Mouse (Mus musculus) right cerebral cortex, postnatal 25 days (tissue): ENCODE results near the gene Anxa7.
A peak's percentile ranks its signal among the peaks of the same experiment; 100 is the strongest.

Experiments used
- DNase-seq: peaks from one replicate; pipeline ENCODE4 v3.0.0; 2022

Anxa7 gene

DNA sequence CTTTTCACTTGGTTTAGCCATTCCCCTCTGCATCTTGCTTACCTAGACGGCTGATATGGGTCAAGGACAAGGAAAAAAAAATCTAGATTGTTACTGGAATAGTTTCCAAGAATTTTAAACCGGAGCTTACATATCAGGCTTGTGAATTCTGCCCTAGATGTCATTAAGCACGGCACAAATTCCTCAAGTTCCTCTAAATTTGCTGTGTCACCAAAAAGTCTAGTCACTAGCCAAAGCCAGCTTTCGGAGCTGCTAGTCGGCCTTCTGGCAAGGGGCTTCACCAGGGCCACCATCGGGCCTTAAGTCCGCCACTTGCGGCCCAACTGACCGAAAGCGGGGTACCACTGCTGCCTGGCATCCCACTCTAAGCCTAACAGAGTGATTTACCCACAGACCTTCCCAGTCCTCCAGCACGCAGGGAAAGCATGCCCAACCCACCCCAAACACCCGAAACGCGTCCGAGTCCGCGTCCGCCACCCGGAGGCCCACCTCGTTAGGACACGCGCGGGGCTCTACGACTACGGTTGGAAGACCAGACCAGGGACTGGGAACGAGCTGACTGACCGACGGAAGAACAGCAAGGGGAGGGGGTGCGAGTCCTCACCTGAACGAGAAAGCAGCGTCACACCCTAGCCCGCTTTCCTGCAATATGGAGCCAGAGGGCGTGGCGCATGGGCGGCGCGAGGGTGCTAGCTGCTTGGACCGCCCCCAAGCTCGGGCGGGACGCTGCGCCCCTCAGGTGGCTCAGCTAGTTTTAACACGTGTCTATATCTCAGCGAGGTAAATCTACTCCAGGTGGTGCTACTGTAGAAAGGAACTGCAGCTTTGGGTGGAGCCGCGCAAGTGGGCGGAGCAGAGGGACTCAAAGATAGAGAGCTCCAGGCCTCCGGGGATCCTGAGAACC lies at the start of gene Anxa7:
TSS of gene Anxa7 (minus strand) at position 843 of the 904 bp plus-strand sequence.
- DNase-seq = peak; percentile 84

DNA sequence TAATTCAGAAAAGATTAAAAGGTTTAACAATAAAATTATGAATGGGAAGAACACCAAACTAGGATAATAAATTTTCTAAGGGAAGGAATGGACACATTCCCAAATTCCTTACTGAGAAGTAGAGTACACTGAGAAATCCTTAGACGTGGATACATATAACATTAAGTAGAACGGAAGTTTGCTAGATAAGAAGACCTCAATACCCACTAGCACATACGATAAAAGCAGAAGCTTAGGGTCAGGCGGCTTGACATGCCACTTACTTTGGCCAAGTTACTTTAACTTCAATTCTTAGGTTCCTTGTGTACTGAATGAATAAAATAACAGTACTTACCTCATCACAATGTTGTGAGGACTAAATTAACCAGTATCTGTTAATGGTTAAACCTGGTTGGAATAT lies 49.7 kb upstream of the Anxa7 start:
- DNase-seq = no peak

DNA sequence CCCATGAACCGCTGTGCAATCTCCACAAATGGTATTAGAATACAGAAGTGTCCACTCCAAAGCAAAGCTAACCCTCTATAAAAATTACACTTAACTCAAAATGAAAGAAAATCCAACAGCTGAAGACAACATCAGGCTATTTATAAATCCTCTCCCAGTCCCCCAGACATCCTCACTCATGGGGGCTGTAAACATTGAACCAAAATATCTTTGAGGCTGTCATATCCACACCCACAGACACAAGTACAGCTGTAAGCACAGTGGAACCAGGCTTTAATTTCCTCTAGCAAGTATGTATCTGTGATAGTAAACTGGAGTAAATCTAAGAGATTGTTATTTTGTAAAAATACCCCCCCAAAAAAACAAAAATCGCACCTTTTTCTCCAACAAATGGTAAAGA lies 40.2 kb upstream of the Anxa7 start:
- no peak for DNase-seq

DNA sequence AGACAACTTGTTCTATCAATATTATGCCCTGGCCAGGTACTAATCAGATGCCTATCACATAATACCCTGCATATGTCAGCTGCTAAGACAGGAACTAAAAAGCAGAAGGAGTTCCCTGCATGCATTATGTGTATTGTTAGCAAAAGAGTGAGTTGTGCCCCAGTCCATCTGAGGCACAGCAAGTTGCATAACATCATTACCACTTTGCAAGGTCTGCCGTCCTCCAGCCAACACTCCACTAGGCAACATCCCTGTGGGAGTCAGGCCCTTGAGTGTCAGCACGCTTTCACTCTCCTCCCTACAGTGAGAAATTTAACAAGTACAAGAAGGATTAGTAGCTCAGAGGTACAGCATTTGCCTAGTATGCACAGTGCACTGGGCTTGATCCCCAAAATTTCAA lies 28.5 kb upstream of the Anxa7 start:
- no peak for DNase-seq

DNA sequence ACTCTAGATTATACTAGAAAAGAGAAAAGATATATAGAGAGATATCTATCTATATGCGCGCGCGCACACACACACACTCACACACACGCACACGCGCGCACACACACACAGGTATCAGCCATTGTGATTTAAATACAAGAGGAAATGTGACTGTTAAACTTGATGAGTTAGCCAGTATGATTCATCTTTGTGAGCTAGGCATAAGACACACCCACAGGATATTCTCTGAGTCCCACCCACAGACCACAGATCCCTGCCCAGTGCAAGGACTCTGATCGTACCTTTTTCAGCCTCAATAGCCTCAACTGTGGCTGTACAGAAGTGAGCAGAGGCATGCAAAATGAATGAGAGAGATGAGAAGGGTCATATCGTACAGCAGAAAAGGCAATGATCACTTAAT lies 23.0 kb upstream of the Anxa7 start:
- no peak for DNase-seq

DNA sequence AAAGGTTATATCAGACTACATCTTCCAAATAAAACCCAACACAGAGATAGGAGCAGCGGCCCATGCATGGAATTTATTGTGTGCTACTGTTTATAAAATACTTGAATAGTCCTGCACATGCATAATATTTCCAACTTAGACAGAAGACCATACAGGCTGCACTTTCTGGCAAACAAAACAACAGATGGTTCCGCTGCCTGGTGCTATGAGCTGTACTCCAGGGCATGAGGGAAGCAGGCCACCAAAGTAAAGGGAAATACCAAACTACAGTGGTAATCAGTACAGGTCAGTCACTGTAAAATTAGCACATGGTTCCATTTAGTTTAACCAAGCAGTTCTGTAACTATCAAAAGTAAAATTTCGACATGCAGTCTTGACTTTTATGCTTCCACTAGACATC lies 20.0 kb upstream of the Anxa7 start:
- DNase-seq = no peak

DNA sequence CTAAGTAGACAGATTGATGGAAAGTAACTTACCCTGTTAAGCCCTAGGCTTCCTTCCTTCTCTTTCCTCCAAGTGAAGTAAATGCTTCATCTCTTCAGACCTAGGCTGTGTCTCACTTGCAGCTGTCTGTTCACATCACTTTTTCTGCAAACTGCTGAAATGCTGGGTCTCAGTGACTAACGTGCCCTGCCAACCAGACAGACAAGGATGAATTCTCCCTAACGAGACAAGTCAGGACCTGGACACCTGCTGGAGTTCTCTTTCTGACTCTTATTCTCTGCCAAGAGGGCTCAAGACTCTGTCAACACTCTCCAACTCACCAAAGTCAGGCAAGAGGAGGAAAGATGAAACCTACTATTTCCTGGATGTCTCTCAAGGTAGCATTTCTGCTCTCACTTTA lies 16.7 kb upstream of the Anxa7 start, which contains the start of gene Mss51:
TSS of gene Mss51 (minus strand) at position 299 of the 400 bp plus-strand sequence.
- no peak for DNase-seq

DNA sequence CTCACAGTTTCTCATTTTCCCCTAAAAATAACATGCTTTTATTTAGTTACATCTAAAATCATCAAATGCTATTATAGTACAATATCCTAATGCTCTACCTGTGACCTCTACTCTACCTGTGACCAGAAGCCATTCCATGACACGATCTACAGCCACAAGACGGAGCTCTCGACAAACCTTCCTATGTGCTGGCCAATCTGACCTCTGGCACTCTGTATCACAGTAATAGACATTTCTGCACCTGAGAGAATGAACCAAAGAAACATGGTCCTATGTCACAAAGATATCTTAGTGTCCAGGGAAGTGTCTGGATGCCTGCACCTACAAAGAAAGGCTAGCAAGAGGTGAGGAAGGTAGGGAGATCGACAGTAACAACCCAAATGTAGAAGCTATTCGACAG lies 6.1 kb upstream of the Anxa7 start:
- DNase-seq = no peak

DNA sequence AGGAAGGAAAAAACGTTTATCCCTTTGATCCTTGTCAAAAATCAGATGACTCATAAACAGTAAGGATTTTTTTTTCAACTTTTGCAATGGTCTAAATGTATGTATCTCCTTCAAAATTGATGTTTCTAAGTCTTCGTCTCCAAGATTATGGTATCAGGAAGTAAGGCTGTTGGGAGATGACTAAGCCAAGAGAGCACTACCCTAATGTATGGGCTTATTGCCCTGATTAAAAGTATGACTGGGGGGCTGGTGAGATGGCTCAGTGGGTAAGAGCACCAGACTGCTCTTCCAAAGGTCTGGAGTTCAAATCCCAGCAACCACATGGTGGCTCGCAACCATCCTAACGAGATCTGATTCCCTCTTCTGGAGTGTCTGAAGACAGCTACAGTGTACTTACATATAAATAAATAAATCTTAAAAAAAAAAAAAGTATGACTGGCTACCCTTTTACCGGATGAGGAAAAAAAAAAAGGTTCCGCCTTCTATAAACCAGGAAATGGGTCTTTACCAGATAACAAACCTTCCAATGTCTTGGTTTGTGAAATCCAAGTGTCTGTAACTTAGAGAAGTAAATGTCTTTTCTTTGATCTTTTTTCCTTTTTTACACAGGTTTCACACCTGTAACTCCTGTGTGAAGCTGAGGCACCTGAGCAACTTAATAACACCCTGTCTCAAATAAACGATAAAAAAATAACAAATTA lies 2.3 kb upstream of the Anxa7 start:
- no peak for DNase-seq

DNA sequence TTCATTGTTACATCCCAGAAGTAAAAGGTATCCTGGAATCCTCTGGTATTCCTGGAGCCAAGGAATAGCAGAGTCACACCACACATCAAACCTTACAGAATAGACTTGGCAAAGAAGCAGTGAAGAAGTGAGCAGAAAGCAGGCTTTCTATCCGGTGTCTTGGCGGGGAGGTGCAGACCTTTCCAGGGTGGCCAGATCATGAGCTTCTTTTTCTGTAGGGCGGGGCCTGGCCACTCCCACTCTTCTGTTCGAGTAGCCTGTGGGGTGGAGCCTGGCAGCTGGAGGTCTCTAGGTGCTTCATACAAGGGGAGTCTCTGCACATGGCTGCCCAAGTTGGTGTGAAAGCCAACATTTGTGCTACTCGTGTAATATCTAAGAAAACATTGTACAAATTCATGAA lies 1.3 kb upstream of the Anxa7 start:
- DNase-seq = no peak

DNA sequence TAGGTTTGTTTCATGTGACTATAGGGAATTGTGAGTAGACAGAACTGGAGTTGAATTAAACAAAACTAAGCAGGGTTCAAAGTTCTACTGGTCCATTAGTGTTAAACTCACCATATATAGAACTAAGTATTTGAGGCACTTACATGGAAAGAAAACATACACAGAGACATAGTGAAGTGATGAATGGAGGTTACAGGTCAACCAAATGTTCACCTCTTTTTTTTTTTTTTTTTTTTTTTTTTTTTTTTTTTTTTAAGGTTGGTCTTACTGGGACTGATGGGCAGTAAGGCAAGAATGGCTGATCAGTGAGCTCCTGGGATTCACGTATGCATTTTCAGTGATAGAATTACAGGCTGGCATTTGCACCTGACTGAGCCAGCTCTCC lies 254 bp upstream of the Anxa7 start:
- DNase-seq = no peak

DNA sequence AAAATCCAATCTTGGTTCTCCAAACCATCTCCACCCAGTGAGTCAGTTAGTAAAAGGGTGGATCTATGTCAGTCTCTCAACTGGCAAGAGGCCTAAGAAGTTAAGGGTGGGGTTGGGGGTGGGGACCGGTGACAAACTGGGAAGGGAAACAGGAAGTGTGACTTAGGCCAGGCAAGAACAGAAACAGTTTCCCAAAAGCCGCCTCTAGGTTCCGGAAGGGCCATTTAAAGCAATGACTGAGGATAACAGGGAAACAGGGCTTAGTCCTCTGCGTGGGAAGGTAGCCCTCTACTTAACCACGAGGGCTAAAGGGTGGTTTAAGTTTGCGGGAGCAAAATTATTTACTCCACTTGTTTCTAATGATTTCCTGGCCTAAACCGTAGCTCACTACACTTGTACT lies 1.1 kb downstream of the Anxa7 start:
- no peak for DNase-seq

DNA sequence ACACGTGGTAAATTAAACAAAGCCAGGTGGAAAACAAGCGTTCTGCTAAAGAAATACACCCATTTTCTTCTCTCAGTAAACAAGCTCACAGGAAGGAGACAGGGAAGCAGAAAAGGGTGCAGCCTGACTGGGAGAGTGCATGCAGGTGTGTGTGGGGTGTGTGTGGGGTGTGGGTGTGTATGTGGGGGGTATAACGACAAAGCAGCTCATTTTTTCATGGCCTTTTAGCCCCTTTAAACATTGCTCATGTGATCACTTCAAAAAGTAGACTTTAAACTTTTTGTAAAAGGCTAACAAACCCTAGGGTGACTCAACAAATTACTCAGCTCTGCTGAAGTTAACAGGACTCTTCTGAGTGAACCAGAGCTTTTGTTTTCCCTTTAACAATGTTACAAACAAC lies 1.5 kb downstream of the Anxa7 start:
- DNase-seq = no peak

DNA sequence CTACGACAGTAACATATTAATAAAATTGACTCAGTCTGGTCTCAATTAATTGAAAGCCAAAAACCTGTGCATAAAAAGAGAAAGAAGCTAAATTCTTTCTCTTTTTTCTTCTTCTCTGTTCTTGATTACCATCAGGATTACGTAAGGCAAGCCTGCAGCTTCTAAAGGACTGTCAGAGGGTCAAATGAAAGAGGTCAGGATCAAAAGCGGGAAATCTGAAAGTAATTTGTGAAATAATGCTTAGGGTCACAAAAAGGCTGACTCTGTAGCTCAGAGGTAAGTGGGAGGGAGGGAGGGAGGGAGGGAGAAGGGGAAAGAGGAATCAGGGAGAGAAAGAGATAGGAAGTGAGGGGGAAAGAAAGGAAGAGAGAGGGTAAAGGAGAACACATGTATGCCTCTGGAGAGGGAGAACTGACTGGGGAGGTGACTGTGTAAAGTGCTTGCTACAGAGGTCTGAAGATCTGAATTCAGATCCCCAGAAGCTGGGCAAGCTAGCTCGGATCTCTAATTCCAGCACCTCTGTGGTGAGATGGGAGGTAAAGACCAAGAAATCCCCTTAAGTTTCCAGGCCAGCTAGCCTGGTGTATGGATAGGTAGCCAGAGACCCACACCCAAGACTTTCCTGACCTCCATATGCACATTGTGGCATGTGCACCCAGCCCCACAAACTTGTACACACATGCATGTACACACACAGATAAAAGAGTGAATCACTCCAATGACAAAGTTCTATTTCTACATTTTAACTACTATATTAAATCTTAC lies 2.5 kb downstream of the Anxa7 start:
- DNase-seq = no peak

DNA sequence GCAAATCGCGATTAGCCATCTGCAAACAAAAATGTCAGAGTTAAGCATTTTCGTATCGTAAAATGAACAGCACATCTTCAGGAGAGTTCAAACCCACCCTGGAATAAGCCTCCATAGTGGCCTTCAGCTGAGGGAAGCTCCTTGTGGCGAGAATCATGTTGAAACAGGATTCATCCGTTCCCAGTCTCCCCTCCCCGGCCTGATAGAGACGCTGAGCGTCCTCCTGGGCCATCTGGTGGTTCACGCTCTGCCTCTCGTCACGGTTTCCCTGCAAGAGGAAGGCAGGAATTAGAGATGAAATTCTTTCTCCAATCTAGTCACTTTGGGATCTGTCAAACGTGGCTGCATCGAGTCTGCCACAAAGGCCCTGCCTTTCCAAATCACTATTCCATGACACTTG lies 19.7 kb downstream of the Anxa7 start:
- no peak for DNase-seq

DNA sequence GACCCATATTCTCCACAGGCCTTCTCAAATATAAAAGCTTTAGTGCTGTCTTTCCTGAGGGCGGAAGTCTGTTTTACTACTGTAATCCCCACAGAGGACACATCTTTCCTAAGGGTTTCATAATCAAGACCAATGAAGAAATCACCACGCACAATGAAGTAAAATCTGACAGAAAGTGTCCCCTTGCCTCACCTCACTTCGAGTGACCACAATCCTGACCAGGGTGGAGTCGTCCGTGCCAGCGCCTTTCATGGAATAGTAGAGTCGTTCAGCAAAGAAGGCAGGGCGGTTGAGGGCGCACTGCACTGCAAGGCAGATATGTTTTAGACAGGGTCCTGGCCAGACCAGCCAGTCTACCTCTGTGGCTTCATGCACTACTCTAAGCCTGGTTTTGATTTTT lies 21.6 kb downstream of the Anxa7 start:
- DNase-seq = no peak

DNA sequence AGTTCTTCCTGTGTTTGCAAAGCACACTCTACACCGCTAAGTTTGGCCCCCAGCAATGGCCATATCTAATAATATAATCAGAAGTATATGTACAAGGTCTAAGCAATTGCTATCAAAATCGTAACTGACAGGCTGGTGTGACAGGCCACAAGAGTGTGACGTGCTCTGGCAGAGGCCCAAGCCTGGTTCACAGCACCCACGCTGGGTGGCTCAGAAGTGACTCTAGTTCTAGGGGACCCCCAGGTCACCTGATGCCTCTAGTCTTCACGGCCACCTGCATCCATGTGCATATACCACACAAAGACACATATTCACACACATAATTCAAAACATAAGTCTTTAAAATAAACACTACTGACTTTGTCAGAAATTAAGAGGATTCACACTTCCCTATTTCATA lies 27.0 kb downstream of the Anxa7 start:
- DNase-seq = no peak

DNA sequence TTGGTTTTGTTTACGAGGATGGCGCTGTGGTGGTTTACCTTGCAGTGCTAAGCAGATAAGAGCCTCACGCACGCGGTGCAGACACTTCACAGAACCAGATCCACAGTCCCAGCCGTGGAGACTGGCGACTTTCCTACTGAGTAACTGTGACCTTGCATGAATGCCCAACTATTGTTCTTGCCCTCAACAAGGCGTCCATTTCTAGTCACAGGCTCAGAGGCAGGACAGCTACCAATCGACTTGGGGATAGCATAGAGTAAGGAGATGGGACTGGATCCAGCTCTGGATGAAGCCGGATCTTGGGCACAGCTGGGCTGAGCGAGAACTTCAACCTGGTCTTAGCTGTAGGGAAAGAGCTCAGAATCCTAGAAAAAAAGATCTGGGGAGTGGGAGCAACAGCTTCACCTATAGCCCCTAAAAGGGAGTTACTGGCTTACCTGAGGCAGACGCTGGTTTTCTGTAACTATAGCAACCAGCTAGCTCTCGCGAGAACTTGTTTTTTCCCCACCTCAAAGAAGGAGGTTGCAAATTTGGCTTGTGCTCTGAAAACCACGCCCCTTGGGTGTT lies 28.1 kb downstream of the Anxa7 start, which contains the start of gene Cfap70:
TSS of gene Cfap70 (minus strand) at position 462 of the 567 bp plus-strand sequence.
- peak; percentile 65 for DNase-seq

DNA sequence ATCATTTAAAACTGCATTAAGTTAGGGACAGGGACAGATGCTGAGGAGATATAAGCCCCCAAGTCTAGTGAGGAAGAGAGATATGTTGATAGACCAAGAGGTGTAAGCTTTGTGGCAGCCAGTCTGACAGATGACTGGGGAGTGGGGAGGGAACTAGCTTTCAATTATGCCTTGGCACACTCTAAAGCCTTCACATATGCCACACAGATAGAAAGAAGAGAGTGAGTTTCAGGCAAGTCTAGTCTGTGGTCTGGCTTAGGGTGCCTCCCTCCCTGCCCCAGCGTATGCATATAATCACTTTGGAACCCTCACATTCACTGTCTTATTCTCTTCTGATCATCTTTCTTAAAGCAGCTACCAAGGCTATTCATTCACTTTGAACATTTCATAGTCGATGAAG lies 28.6 kb downstream of the Anxa7 start:
- DNase-seq = no peak

DNA sequence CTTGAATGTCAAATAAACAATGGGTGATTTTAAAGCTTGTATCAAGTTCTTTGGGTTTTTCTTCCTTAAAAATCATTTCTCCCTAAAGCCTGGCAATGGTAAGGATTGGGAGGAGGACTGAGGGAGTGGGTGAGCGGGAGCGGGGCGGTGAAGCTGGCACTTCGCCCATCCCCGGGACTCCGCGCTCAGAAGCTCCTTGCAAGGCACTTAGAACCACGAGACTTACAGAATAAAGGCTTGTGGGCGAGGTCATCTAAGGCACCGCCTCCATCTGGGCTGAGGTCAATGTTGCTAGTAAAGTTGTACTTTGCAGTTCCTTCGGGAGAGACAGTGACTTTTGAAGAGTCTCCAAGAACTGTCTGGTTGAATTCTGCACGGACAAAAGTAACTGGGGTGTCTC lies 32.7 kb downstream of the Anxa7 start:
- DNase-seq = no peak

DNA sequence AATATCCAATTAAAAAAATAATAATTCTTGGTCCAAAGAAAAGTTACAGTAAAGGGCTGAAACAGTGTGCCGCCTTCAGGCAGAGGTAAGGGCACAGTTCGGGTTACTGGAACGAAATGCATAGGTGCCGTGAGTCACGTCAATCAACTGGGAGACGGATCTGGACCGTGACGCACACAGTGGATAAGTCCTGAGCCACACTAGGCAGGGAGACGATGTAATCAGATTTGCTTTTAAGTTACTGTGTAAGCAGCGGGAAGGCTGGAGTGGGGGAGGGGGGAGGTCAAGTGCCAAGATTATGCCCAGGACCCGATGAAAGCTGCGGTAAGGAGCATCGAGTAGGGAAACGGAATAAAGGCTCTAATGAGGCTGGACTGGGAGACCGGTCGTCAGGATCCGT lies 37.7 kb downstream of the Anxa7 start:
- DNase-seq = no peak

DNA sequence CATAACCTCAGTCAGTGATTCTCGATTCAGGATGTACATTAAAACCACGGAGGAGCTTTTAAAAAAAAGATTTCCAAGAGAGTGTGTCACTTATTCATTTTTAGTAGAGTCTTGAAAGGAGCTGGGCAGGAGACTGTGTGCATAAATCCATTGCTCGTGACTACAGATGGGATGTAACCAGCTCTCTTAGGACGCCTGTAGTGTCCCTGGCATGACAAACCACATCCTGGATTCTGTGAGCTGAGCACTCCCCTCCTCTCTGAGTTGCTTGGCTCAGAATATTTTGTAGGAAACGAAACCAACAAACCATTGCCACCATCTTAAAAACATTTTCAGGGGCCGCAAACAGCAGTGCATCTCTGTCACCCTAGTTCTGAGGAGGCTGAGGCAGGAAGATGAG lies 43.0 kb downstream of the Anxa7 start:
- DNase-seq = no peak

DNA sequence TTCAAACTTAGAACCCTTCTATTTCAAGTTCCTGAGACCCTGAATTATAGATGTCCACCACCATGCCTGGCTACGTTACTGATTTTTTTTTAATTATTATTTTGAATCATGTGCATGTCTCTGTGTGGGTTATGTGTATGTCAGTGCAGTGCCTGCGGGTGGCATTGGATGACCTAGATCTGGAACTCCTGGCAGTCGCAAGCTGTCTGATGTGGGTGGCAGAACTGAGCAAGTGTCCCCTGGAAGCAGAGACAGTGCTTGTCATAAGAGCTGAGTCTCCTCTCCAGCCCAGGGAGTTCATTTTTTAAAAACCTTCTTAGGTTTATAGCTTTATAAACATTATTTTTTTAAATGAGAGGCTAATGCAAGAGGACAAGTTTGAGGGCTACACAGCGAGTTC lies 47.5 kb downstream of the Anxa7 start:
- DNase-seq = no peak
